Mouse (Mus musculus): ENCODE measurements at regions not wholly inside any gene's neighbourhood (a gene's known extent, or its start where the extent isn't known, plus 50 kb on each side); places are given as distances from the start of the nearest gene placed in this dataset.

- Histone ChIP-seq H3K27me3 (ENCODE audit: insufficient read depth, low read length) (no peaks in the 10 kb centered on the region), H3K4me1 (ENCODE audit: insufficient read depth) (peaks cover 16% of the 10 kb centered on the region), H3K9me3 (ENCODE audit: low read length) (no peaks in the 10 kb centered on the region), H3K9ac (replicated peaks) (no peak overlapping the region), H3K27ac (ENCODE audit: low read depth) (no peak overlapping the region), H3K4me2 (ENCODE audit: low read depth, low read length) (no peak overlapping the region), H3K4me3 (ENCODE audit: low read depth, low read length) (no peak overlapping the region), H3K36me3 (replicated peaks; ENCODE audit: insufficient read depth, low read length) (no peaks in the 10 kb centered on the region)
- DNase-seq: no peak
- 86% methylated on average over 7 of the region's 7 CpGs for WGBS (ENCODE audit: insufficient replicate concordance)
- no peak for ATAC-seq
- TF ChIP-seq EP300 (IDR thresholded peaks at IDR 0.05; ENCODE audit: low read depth) (no peak), CTCF (IDR thresholded peaks at IDR 0.05; ENCODE audit: low read depth) (no peak)
Observed at GRCm38 (mm10) chr11:64846577-64847147, 132.2 kb upstream of the Elac2 start.

- H3K27ac ChIP-seq (ENCODE audit: low read depth): no peak overlapping the region
- no peaks in the 10 kb centered on the region for H3K9me3 ChIP-seq (ENCODE audit: low read length)
- no peaks in the 10 kb centered on the region for H3K27me3 ChIP-seq (ENCODE audit: insufficient read depth, low read length)
- ATAC-seq (no peak), DNase-seq (no peak)
- H3K4me3 ChIP-seq (ENCODE audit: low read depth, low read length): no peak overlapping the region
- H3K4me1 ChIP-seq (ENCODE audit: insufficient read depth): no peaks in the 10 kb centered on the region
- no peak overlapping the region for H3K4me2 ChIP-seq (ENCODE audit: low read depth, low read length)
- H3K36me3 ChIP-seq (replicated peaks; ENCODE audit: insufficient read depth, low read length): no peaks in the 10 kb centered on the region
- H3K9ac ChIP-seq (replicated peaks): no peak overlapping the region
- TF ChIP-seq CTCF (IDR thresholded peaks at IDR 0.05; ENCODE audit: low read depth) (no peak), EP300 (IDR thresholded peaks at IDR 0.05; ENCODE audit: low read depth) (no peak)
- WGBS (ENCODE audit: insufficient replicate concordance): 60% methylated on average over 3 of the region's 3 CpGs
Observed at GRCm38 (mm10) chr11:64859636-64860035, 119.2 kb upstream of the Elac2 start.

- Histone ChIP-seq H3K4me3 (ENCODE audit: low read depth, low read length) (no peak overlapping the region), H3K9me3 (ENCODE audit: low read length) (no peaks in the 10 kb centered on the region), H3K27ac (ENCODE audit: low read depth) (no peak overlapping the region), H3K4me2 (ENCODE audit: low read depth, low read length) (no peak overlapping the region), H3K36me3 (replicated peaks; ENCODE audit: insufficient read depth, low read length) (no peaks in the 10 kb centered on the region), H3K4me1 (ENCODE audit: insufficient read depth) (no peaks in the 10 kb centered on the region), H3K9ac (replicated peaks) (no peak overlapping the region), H3K27me3 (ENCODE audit: insufficient read depth, low read length) (no peaks in the 10 kb centered on the region)
- ATAC-seq: no peak
- DNase-seq: no peak
- TF ChIP-seq CTCF (IDR thresholded peaks at IDR 0.05; ENCODE audit: low read depth): no peak
- no peak for TF ChIP-seq EP300 (IDR thresholded peaks at IDR 0.05; ENCODE audit: low read depth)
- WGBS (ENCODE audit: insufficient replicate concordance): 34% methylated on average over 8 of the region's 8 CpGs
Observed at GRCm38 (mm10) chr11:64880674-64881073, 98.2 kb upstream of the Elac2 start.

GRCm38 (mm10) chr11:64884518-64884917 is 94.3 kb upstream of the Elac2 start:
- Histone ChIP-seq H3K9ac (replicated peaks) (no peak overlapping the region), H3K27ac (ENCODE audit: low read depth) (no peak overlapping the region), H3K4me3 (ENCODE audit: low read depth, low read length) (no peak overlapping the region), H3K9me3 (ENCODE audit: low read length) (no peaks in the 10 kb centered on the region), H3K27me3 (ENCODE audit: insufficient read depth, low read length) (no peaks in the 10 kb centered on the region), H3K4me2 (ENCODE audit: low read depth, low read length) (no peak overlapping the region), H3K36me3 (replicated peaks; ENCODE audit: insufficient read depth, low read length) (no peaks in the 10 kb centered on the region), H3K4me1 (ENCODE audit: insufficient read depth) (no peaks in the 10 kb centered on the region)
- WGBS (ENCODE audit: insufficient replicate concordance): 53% methylated on average over 2 of the region's 2 CpGs
- TF ChIP-seq CTCF (IDR thresholded peaks at IDR 0.05; ENCODE audit: low read depth): no peak
- no peak for TF ChIP-seq EP300 (IDR thresholded peaks at IDR 0.05; ENCODE audit: low read depth)
- ATAC-seq: no peak
- no peak for DNase-seq

DNA sequence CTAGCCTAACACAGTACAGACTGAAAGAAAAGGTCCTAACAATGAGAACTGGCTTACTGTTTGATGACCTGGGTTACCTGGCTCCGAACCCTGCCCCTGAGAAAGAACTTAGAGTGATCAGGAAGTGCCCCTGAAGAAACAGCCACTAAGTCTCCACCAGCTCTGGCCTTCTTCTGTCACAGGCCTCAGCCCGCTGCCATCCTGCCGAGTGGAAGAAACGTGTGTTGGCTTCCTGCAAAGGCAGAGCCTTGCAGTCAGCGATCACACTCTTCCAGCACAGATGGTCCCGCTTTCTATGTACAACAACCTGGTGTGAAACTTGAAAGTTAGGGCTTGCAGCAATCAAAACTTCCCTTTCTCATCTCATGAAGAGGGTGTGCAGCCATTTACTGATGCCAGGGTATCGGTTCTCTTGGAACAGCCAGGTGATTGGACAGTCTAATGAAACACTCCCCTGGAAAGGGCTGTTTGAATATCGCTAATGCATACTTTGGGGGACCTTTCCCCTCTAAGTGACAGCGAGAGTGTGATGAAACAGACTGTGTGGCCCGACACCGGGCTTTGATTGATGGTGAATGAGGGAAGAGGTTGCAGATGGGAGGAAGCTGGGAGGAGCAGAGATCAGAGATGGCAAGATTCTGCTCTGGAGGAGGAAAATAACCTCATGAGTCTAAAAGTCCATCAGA is 89.4 kb upstream of the Elac2 start:
- WGBS (ENCODE audit: insufficient replicate concordance): 71% methylated on average over 11 of the region's 11 CpGs

GRCm38 (mm10) chr11:64890776-64891175 is 88.1 kb upstream of the Elac2 start:
- no peaks in the 10 kb centered on the region for H3K27me3 ChIP-seq (ENCODE audit: insufficient read depth, low read length)
- no peaks in the 10 kb centered on the region for H3K9me3 ChIP-seq (ENCODE audit: low read length)
- H3K36me3 ChIP-seq (replicated peaks; ENCODE audit: insufficient read depth, low read length): no peaks in the 10 kb centered on the region
- H3K4me2 ChIP-seq (ENCODE audit: low read depth, low read length): no peak overlapping the region
- no peak overlapping the region for H3K27ac ChIP-seq (ENCODE audit: low read depth)
- no peak overlapping the region for H3K4me3 ChIP-seq (ENCODE audit: low read depth, low read length)
- no peaks in the 10 kb centered on the region for H3K4me1 ChIP-seq (ENCODE audit: insufficient read depth)
- DNase-seq: peak; percentile 68
- TF ChIP-seq EP300 (IDR thresholded peaks at IDR 0.05; ENCODE audit: low read depth) (no peak), CTCF (IDR thresholded peaks at IDR 0.05; ENCODE audit: low read depth) (peak; percentile 85)
- WGBS (ENCODE audit: insufficient replicate concordance): 30% methylated on average over 3 of the region's 3 CpGs
- no peak overlapping the region for H3K9ac ChIP-seq (replicated peaks)
- ATAC-seq: no peak

More for the DNA sequence above, 89.4 kb upstream of the Elac2 start:
- Histone ChIP-seq H3K4me2 (ENCODE audit: low read depth, low read length) (no peak overlapping the region), H3K4me1 (ENCODE audit: insufficient read depth) (no peaks in the 10 kb centered on the region), H3K36me3 (replicated peaks; ENCODE audit: insufficient read depth, low read length) (no peaks in the 10 kb centered on the region), H3K9ac (replicated peaks) (no peak overlapping the region), H3K27ac (ENCODE audit: low read depth) (no peak overlapping the region), H3K9me3 (ENCODE audit: low read length) (no peaks in the 10 kb centered on the region), H3K4me3 (ENCODE audit: low read depth, low read length) (no peak overlapping the region), H3K27me3 (ENCODE audit: insufficient read depth, low read length) (no peaks in the 10 kb centered on the region)
- ATAC-seq (no peak), DNase-seq (no peak)
- TF ChIP-seq CTCF (IDR thresholded peaks at IDR 0.05; ENCODE audit: low read depth): no peak
- TF ChIP-seq EP300 (IDR thresholded peaks at IDR 0.05; ENCODE audit: low read depth): no peak

All from liver, postnatal 0 days (tissue).